Mouse (Mus musculus): ENCODE measurements around the gene Ugt1a10.

DNA sequence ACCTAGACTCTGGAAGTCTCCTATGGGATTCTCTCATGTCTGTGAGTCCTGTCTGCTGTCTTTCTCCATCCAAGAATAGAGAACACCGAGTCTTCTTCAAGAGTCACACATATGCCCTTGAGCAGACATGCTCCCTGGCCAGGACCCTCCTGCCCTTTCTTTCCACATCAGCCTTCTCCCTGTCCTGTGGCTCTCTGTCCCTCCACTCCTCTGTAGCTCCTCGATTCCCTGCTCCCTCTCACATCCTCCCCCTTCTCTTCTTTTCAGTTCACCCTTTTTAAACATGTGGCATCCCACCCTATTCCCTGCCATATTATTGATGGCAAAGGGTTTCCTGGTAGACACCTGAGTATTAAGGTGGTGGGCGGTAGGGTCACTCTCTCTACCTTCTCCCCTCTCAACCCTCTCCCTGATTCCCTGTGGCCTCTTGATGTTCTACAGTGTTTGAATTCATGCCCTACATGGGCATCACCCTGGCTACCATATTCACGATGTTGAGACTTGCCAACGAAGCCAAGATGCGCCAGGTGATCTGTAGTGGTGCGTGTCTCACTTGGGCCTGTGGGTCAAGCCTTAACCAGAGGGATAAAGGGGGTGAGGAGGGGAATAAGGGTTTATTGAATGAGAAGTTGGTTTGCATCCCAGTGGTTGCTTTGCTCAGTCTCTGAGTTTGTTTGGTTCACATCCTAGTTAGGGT, 176.8 kb downstream of the Ugt1a10 start:
- TF ChIP-seq GATA1 (IDR thresholded peaks at IDR 0.05; ENCODE audit: borderline replicate concordance, low read length), result no peak
- TF ChIP-seq FLI1 (IDR thresholded peaks at IDR 0.05; ENCODE audit: low read length), result no peak

Measured in megakaryocyte, embryonic 14.5 days (primary cell).